Mouse (Mus musculus) kidney, embryonic 14.5 days (tissue): ENCODE results near the gene Kcnd3. TPM values are rescaled to one million over a fixed set of nuclear protein-coding genes. Genes with fewer than 3 reads are reported as not detected.

ENCODE experiments used
- ATAC-seq: fragments of 200-750 bp; cut with Nextera tagmentation; 2 replicates; pipeline ENCODE4 v1.8.0; 2017; ENCODE audit warnings: moderate number of reproducible peaks, mild to moderate bottlenecking, moderate TSS enrichment, moderate library complexity; ENCODE audit not compliant: low FRiP score, low TSS enrichment
- H3K27ac ChIP-seq: fragments of 300-500 bp; sonication (generic); 2 replicates; pipeline ENCODE4 v1.5.1; 2014; ENCODE audit warnings: low read depth, mild to moderate bottlenecking, low read length, moderate library complexity, mixed read lengths
- H3K27me3 ChIP-seq: fragments of 300-500 bp; sonication (generic); 2 replicates; pipeline ENCODE4 v1.6.1; 2014; ENCODE audit warnings: mild to moderate bottlenecking, low read length; ENCODE audit not compliant: control insufficient read depth, insufficient read depth
- H3K36me3 ChIP-seq: fragments of 300-500 bp; sonication (generic); 2 replicates; pipeline ENCODE4 v1.6.1; 2014; ENCODE audit warnings: low read length, mixed read lengths; ENCODE audit not compliant: control insufficient read depth, insufficient read depth
- H3K4me1 ChIP-seq: fragments of 300-500 bp; sonication (generic); 2 replicates; pipeline ENCODE4 v1.6.1; 2014; ENCODE audit warnings: low read length, mixed read lengths; ENCODE audit not compliant: control insufficient read depth, insufficient read depth
- H3K4me2 ChIP-seq: fragments of 300-500 bp; sonication (generic); replicated peaks from 2 replicates; pipeline ENCODE4 v1.6.1; 2014; ENCODE audit warnings: low read depth, mild to moderate bottlenecking, low read length
- H3K4me3 ChIP-seq: fragments of 300-500 bp; sonication (generic); 2 replicates; pipeline ENCODE4 v1.5.1; 2014; ENCODE audit warnings: mild to moderate bottlenecking, low read length
- H3K9ac ChIP-seq: fragments of 300-500 bp; sonication (generic); 2 replicates; pipeline ENCODE4 v1.6.1; 2014; ENCODE audit warnings: low read depth, mild to moderate bottlenecking, low read length, moderate library complexity
- H3K9me3 ChIP-seq: fragments of 300-500 bp; sonication (generic); 2 replicates; pipeline ENCODE4 v1.6.1; 2016; ENCODE audit warnings: low read length; ENCODE audit not compliant: control insufficient read depth
- WGBS: fragments of 180-500 bp; shearing (Covaris S2); extraction: QIAGEN DNeasy Blood & Tissue Kit; methylation state at CpG from one replicate; pipeline ENCODE4 v1.1.7; 2014; 5-methylcytosine and 5-hydroxymethylcytosine counted together
- polyA plus RNA-seq: library from polyadenylated mRNA; unstranded; fragments of >200 nt; fragmentation: Nextera tagmentation; extraction: Ambion mirVana; gene quantifications from 2 replicates; pipeline ENCODE4 v1.2.1, GENCODE M21; 2014

Gene Kcnd3
- polyA plus RNA-seq, 1 experiment from 2014 or later: 2.8 TPM

GRCm38 (mm10) chr3:105544106-105544505 lies 92.0 kb downstream of the Kcnd3 start:
- no peak overlapping the region for H3K4me3 ChIP-seq
- no peak overlapping the region for H3K9ac ChIP-seq
- H3K9me3 ChIP-seq: no peaks in the 10 kb centered on the region
- no peaks in the 10 kb centered on the region for H3K36me3 ChIP-seq
- H3K27ac ChIP-seq: no peak overlapping the region
- no peak overlapping the region for H3K4me2 ChIP-seq
- H3K27me3 ChIP-seq: no peaks in the 10 kb centered on the region
- WGBS: 63% methylated on average over 1 of the region's 1 CpGs
- peaks cover 3% of the 10 kb centered on the region for H3K4me1 ChIP-seq
- no peak for ATAC-seq

GRCm38 (mm10) chr3:105546611-105547071 lies 94.5 kb downstream of the Kcnd3 start:
- H3K27me3 ChIP-seq: no peaks in the 10 kb centered on the region
- H3K4me3 ChIP-seq: no peak overlapping the region
- no peak overlapping the region for H3K4me2 ChIP-seq
- 49% methylated on average over 13 of the region's 13 CpGs for WGBS
- no peaks in the 10 kb centered on the region for H3K36me3 ChIP-seq
- no peaks in the 10 kb centered on the region for H3K4me1 ChIP-seq
- ATAC-seq: no peak
- no peak overlapping the region for H3K27ac ChIP-seq
- H3K9me3 ChIP-seq: no peaks in the 10 kb centered on the region
- H3K9ac ChIP-seq: no peak overlapping the region

GRCm38 (mm10) chr3:105548074-105548771 lies 96.1 kb downstream of the Kcnd3 start:
- Histone ChIP-seq H3K9ac (no peak overlapping the region), H3K27ac (no peak overlapping the region), H3K4me2 (no peak overlapping the region), H3K27me3 (no peaks in the 10 kb centered on the region), H3K4me1 (no peaks in the 10 kb centered on the region), H3K36me3 (no peaks in the 10 kb centered on the region), H3K4me3 (no peak overlapping the region), H3K9me3 (no peaks in the 10 kb centered on the region)
- no peak for ATAC-seq
- WGBS: 76% methylated on average over 11 of the region's 11 CpGs

- Histone ChIP-seq H3K27ac (no peak overlapping the region), H3K9ac (no peak overlapping the region), H3K4me2 (no peak overlapping the region), H3K9me3 (no peaks in the 10 kb centered on the region), H3K4me1 (no peaks in the 10 kb centered on the region), H3K36me3 (no peaks in the 10 kb centered on the region), H3K4me3 (no peak overlapping the region), H3K27me3 (no peaks in the 10 kb centered on the region)
- 33% methylated on average over 2 of the region's 2 CpGs for WGBS
- no peak for ATAC-seq
Observed at GRCm38 (mm10) chr3:105559456-105559855, 107.3 kb downstream of the Kcnd3 start.

GRCm38 (mm10) chr3:105566973-105567372 lies 114.8 kb downstream of the Kcnd3 start:
- no peak overlapping the region for H3K9ac ChIP-seq
- H3K27me3 ChIP-seq: no peaks in the 10 kb centered on the region
- H3K4me1 ChIP-seq: no peaks in the 10 kb centered on the region
- H3K4me3 ChIP-seq: no peak overlapping the region
- ATAC-seq: no peak
- 84% methylated on average over 8 of the region's 8 CpGs for WGBS
- H3K4me2 ChIP-seq: no peak overlapping the region
- H3K27ac ChIP-seq: no peak overlapping the region
- H3K36me3 ChIP-seq: no peaks in the 10 kb centered on the region
- H3K9me3 ChIP-seq: no peaks in the 10 kb centered on the region

- no peak for ATAC-seq
Observed at GRCm38 (mm10) chr3:105567472-105567871, 115.3 kb downstream of the Kcnd3 start.

GRCm38 (mm10) chr3:105568403-105568802 lies 116.3 kb downstream of the Kcnd3 start:
- Histone ChIP-seq H3K4me1 (no peaks in the 10 kb centered on the region), H3K4me2 (no peak overlapping the region), H3K9me3 (no peaks in the 10 kb centered on the region), H3K36me3 (no peaks in the 10 kb centered on the region), H3K27me3 (no peaks in the 10 kb centered on the region), H3K4me3 (no peak overlapping the region), H3K27ac (no peak overlapping the region), H3K9ac (no peak overlapping the region)
- ATAC-seq: no peak
- 71% methylated on average over 8 of the region's 8 CpGs for WGBS

More at GRCm38 (mm10) chr3:105567472-105567871, 115.3 kb downstream of the Kcnd3 start:
- Histone ChIP-seq H3K4me1 (no peaks in the 10 kb centered on the region), H3K27ac (no peak overlapping the region), H3K4me3 (no peak overlapping the region), H3K4me2 (no peak overlapping the region), H3K9ac (no peak overlapping the region), H3K9me3 (no peaks in the 10 kb centered on the region), H3K36me3 (no peaks in the 10 kb centered on the region), H3K27me3 (no peaks in the 10 kb centered on the region)
- WGBS: 73% methylated on average over 4 of the region's 4 CpGs

GRCm38 (mm10) chr3:105568851-105569250 lies 116.7 kb downstream of the Kcnd3 start:
- WGBS: 75% methylated on average over 9 of the region's 9 CpGs
- no peaks in the 10 kb centered on the region for H3K4me1 ChIP-seq
- H3K9me3 ChIP-seq: no peaks in the 10 kb centered on the region
- no peaks in the 10 kb centered on the region for H3K27me3 ChIP-seq
- no peak overlapping the region for H3K4me3 ChIP-seq
- H3K4me2 ChIP-seq: no peak overlapping the region
- H3K36me3 ChIP-seq: no peaks in the 10 kb centered on the region
- no peak overlapping the region for H3K27ac ChIP-seq
- no peak for ATAC-seq
- H3K9ac ChIP-seq: no peak overlapping the region

- no peaks in the 10 kb centered on the region for H3K9me3 ChIP-seq
- H3K4me2 ChIP-seq: no peak overlapping the region
- no peak overlapping the region for H3K4me3 ChIP-seq
- no peak overlapping the region for H3K27ac ChIP-seq
- no peaks in the 10 kb centered on the region for H3K36me3 ChIP-seq
- WGBS: 64% methylated on average over 6 of the region's 6 CpGs
- no peaks in the 10 kb centered on the region for H3K4me1 ChIP-seq
- no peak overlapping the region for H3K9ac ChIP-seq
- H3K27me3 ChIP-seq: no peaks in the 10 kb centered on the region
- ATAC-seq: no peak
Observed at GRCm38 (mm10) chr3:105569310-105569752, 117.2 kb downstream of the Kcnd3 start.
